Mouse (Mus musculus): ENCODE data around the gene Ovol1. TPM values are rescaled to one million over a fixed set of nuclear protein-coding genes. Genes with fewer than 3 reads are reported as not detected.

The Ovol1 gene
- polyA plus RNA-seq, 1 experiment: not detected

DNA sequence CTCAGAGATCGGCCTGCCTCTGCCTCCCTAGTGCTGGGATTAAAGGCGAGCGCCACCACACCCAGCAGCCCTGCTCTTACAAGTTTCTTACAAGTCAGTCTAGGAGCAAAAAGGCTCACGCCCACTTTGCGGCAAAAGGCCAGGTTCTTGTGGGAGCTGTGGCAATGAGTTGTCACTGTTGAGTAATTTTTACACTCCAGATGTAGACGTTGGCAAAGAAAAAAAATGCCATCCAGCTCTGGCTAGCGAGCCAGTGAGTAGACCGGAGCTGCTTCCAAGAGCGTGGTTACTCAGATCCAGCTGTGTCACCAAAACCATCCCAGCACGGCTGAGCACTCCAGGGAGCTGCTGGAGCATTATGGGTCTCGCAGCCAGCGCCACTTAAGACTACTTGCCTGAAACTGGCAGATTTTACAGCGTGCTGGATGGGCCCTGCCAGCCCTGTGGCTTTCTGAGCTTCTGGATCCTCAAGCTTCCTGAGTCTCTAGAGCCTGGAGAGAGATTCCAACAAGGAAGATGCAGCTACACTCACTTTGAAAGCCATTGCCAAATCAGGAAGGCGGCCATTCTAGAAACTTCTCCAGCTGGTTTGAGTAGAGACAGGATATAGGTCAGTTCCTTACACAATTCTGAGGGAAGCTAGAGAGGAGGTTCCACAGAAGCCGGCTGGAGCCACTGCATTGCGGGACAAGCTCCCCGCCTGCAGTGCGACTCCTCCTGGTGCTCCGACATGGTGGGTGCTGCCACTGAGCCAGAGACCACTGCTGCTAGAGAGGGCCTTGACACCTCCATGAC, 12.1 kb upstream of the Ovol1 start:
- no peak for TF ChIP-seq GATA1 (IDR thresholded peaks at IDR 0.05; ENCODE audit: low read length)

GRCm38 (mm10) chr19:5571831-5572230, 11.4 kb upstream of the Ovol1 start:
- no peak for TF ChIP-seq GATA1 (IDR thresholded peaks at IDR 0.05; ENCODE audit: low read length)

GRCm38 (mm10) chr19:5570353-5571246, 10.2 kb upstream of the Ovol1 start:
- TF ChIP-seq GATA1 (IDR thresholded peaks at IDR 0.05; ENCODE audit: low read length): no peak

DNA sequence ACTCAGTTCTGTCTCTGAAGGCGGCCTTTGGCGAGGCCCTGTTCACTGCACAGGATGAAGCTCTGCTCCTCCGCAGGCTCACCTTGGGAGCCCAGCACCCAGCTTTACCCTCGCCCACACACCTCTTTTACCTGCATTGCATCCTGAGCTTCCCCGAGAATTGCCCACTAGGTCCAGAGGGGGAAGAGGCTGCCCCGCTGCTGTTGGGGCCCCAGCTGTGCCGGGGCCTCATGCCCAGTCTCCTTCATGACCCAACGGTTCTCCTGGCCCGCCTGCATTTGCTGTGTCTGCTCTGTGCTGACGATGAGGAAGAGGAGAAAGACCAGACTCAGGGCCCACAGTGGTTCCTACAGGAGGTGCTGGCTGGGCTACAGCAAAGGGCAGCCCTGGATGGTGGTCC, 9.1 kb upstream of the Ovol1 start:
- no peak for TF ChIP-seq GATA1 (IDR thresholded peaks at IDR 0.05; ENCODE audit: low read length)

GRCm38 (mm10) chr19:5568470-5569140, 8.2 kb upstream of the Ovol1 start:
- TF ChIP-seq GATA1 (IDR thresholded peaks at IDR 0.05; ENCODE audit: low read length): no peak

GRCm38 (mm10) chr19:5567534-5568469, 7.4 kb upstream of the Ovol1 start, which contains the start of gene Ap5b1:
Gene Ap5b1, plus strand, starts transcription at chr19:5568025.
- TF ChIP-seq GATA1 (IDR thresholded peaks at IDR 0.05; ENCODE audit: low read length): no peak

DNA sequence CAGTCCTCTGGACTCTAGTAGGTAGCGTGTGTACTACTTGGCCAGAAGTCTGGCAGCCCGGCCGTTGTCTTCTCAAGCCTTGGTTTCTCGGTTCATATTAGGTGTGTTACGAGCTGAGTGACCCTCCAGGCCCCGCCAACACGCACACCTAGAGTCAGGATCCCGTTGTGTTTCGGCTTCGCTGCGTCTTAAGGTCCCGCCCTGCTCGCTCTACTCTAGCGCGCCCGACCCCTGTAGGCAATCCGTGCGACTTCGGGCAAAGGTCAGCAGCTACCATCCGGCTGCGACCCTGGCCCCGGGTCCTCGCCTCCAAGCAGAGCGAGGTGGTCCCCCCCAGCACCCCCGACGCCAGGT, 6.7 kb upstream of the Ovol1 start:
- no peak for TF ChIP-seq GATA1 (IDR thresholded peaks at IDR 0.05; ENCODE audit: low read length)

DNA sequence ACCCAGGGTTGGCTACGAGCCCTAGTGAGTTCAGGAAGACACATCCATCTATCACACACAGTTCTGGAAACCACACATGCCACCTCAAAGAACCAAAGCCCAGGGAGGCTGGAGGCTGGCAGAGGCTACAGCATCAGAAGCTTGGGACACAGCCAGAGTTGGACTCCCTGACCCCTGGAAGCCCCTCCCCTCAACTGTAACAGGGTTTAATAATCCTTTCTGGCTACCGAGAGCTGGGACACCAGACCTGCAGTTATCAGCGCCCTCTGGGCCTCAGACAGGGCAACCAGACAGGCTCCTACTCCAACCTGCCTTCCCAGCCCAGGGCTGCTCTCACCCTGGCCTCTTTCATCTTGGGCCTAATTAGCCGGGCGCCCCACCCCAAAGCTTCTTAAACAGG, 5.9 kb upstream of the Ovol1 start:
- TF ChIP-seq GATA1 (IDR thresholded peaks at IDR 0.05; ENCODE audit: low read length): no peak

- no peak for TF ChIP-seq GATA1 (IDR thresholded peaks at IDR 0.05; ENCODE audit: low read length)
Observed at GRCm38 (mm10) chr19:5562776-5563175, 2.3 kb upstream of the Ovol1 start.

- TF ChIP-seq GATA1 (IDR thresholded peaks at IDR 0.05; ENCODE audit: low read length): no peak
Observed at GRCm38 (mm10) chr19:5561886-5562285, 1.4 kb upstream of the Ovol1 start.

- no peak for TF ChIP-seq GATA1 (IDR thresholded peaks at IDR 0.05; ENCODE audit: low read length)
Observed at GRCm38 (mm10) chr19:5561252-5561790, 875 bp upstream of the Ovol1 start.

- no peak for TF ChIP-seq GATA1 (IDR thresholded peaks at IDR 0.05; ENCODE audit: low read length)
Observed at GRCm38 (mm10) chr19:5559631-5560456, 602 bp downstream of the Ovol1 start.

DNA sequence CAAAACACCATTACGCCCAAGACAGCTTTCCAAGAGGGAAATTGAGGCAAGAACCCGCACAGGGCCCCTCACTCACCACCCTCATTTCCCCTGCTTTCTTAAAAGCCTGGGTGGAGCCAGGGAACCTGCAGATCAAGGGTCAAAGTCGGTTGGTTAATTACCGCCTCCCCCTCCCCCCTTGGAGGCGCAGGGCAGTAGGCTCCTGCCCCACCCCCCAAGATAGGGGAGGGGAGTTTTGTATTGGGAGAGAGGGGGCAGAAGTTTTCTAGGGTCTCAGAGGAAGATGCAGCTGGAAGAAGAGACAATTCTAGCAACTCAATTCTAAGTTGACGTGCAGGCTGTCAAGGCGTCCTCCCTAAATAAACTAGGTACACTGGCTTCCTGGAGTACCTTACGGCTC, 1.2 kb downstream of the Ovol1 start:
- no peak for TF ChIP-seq GATA1 (IDR thresholded peaks at IDR 0.05; ENCODE audit: low read length)

GRCm38 (mm10) chr19:5558770-5559169, 1.7 kb downstream of the Ovol1 start:
- no peak for TF ChIP-seq GATA1 (IDR thresholded peaks at IDR 0.05; ENCODE audit: low read length)

Measured in G1E-ER4 (cell line).